Mouse (Mus musculus): ENCODE results near the gene Kcns1. TPM values are rescaled to one million over a fixed set of nuclear protein-coding genes. Genes with fewer than 3 reads are reported as not detected.

Kcns1 gene
- polyA plus RNA-seq, 1 experiment from 2014 or later: 1.1 TPM

GRCm38 (mm10) chr2:164137754-164138153, 33.2 kb downstream of the Kcns1 start:
- Histone ChIP-seq H3K9me3 (ENCODE audit: control insufficient read depth, low read length) (no peaks in the 10 kb centered on the region), H3K4me1 (ENCODE audit: control insufficient read depth, insufficient read depth, low read length) (peaks cover 9% of the 10 kb centered on the region; the same call in 1 of the 2 replicates), H3K4me2 (ENCODE audit: low read depth, low read length) (no peak overlapping the region), H3K4me3 (ENCODE audit: low read depth, low read length) (no peak overlapping the region), H3K36me3 (ENCODE audit: control insufficient read depth, insufficient read depth, low read length) (no peaks in the 10 kb centered on the region), H3K9ac (replicated peaks; ENCODE audit: low read depth, low read length) (no peak overlapping the region), H3K27me3 (ENCODE audit: control insufficient read depth, insufficient read depth, low read length) (no peaks in the 10 kb centered on the region), H3K27ac (ENCODE audit: low read depth, low read length) (no peak overlapping the region)
- WGBS: 56% methylated on average over 6 of the region's 6 CpGs
- ATAC-seq (ENCODE audit: low read depth): no peak

GRCm38 (mm10) chr2:164136393-164136792, 34.5 kb downstream of the Kcns1 start:
- Histone ChIP-seq H3K36me3 (ENCODE audit: control insufficient read depth, insufficient read depth, low read length) (no peaks in the 10 kb centered on the region), H3K4me2 (ENCODE audit: low read depth, low read length) (no peak overlapping the region), H3K27me3 (ENCODE audit: control insufficient read depth, insufficient read depth, low read length) (no peaks in the 10 kb centered on the region), H3K4me3 (ENCODE audit: low read depth, low read length) (no peak overlapping the region), H3K4me1 (ENCODE audit: control insufficient read depth, insufficient read depth, low read length) (0 out of 2 replicates have a peak, but pooled peaks cover 2% of the 10 kb centered on the region), H3K27ac (ENCODE audit: low read depth, low read length) (no peak overlapping the region), H3K9ac (replicated peaks; ENCODE audit: low read depth, low read length) (no peak overlapping the region), H3K9me3 (ENCODE audit: control insufficient read depth, low read length) (no peaks in the 10 kb centered on the region)
- 31% methylated on average over 2 of the region's 2 CpGs for WGBS
- ATAC-seq (ENCODE audit: low read depth): no peak

GRCm38 (mm10) chr2:164135367-164135766, 35.5 kb downstream of the Kcns1 start:
- Histone ChIP-seq H3K4me1 (ENCODE audit: control insufficient read depth, insufficient read depth, low read length) (0 out of 2 replicates have a peak, but pooled peaks cover 2% of the 10 kb centered on the region), H3K4me3 (ENCODE audit: low read depth, low read length) (no peak overlapping the region), H3K36me3 (ENCODE audit: control insufficient read depth, insufficient read depth, low read length) (0 out of 2 replicates have a peak, but pooled peaks cover 3% of the 10 kb centered on the region), H3K9me3 (ENCODE audit: control insufficient read depth, low read length) (no peaks in the 10 kb centered on the region), H3K9ac (replicated peaks; ENCODE audit: low read depth, low read length) (no peak overlapping the region), H3K27ac (ENCODE audit: low read depth, low read length) (no peak overlapping the region), H3K27me3 (ENCODE audit: control insufficient read depth, insufficient read depth, low read length) (no peaks in the 10 kb centered on the region), H3K4me2 (ENCODE audit: low read depth, low read length) (no peak overlapping the region)
- no peak for ATAC-seq (ENCODE audit: low read depth)
- WGBS: 61% methylated on average over 1 of the region's 1 CpGs

- H3K36me3 ChIP-seq (ENCODE audit: control insufficient read depth, insufficient read depth, low read length): 0 out of 2 replicates have a peak, but pooled peaks cover 3% of the 10 kb centered on the region
- H3K4me1 ChIP-seq (ENCODE audit: control insufficient read depth, insufficient read depth, low read length): 0 out of 2 replicates have a peak, but pooled peaks cover 2% of the 10 kb centered on the region
- H3K27me3 ChIP-seq (ENCODE audit: control insufficient read depth, insufficient read depth, low read length): no peaks in the 10 kb centered on the region
- no peak overlapping the region for H3K4me3 ChIP-seq (ENCODE audit: low read depth, low read length)
- no peak; the same call in 1 of the 2 replicates for ATAC-seq (ENCODE audit: low read depth)
- H3K4me2 ChIP-seq (ENCODE audit: low read depth, low read length): no peak overlapping the region
- no peaks in the 10 kb centered on the region for H3K9me3 ChIP-seq (ENCODE audit: control insufficient read depth, low read length)
- no peak overlapping the region for H3K9ac ChIP-seq (replicated peaks; ENCODE audit: low read depth, low read length)
- no peak overlapping the region for H3K27ac ChIP-seq (ENCODE audit: low read depth, low read length)
- whole genome bisulfite sequencing: 65% methylated on average over 6 of the region's 6 CpGs
Observed at GRCm38 (mm10) chr2:164134563-164134962, 36.4 kb downstream of the Kcns1 start.

- H3K9me3 ChIP-seq (ENCODE audit: control insufficient read depth, low read length): no peaks in the 10 kb centered on the region
- H3K4me3 ChIP-seq (ENCODE audit: low read depth, low read length): no peak overlapping the region
- no peak overlapping the region for H3K4me2 ChIP-seq (ENCODE audit: low read depth, low read length)
- H3K27me3 ChIP-seq (ENCODE audit: control insufficient read depth, insufficient read depth, low read length): no peaks in the 10 kb centered on the region
- 96% methylated on average over 1 of the region's 1 CpGs for WGBS
- 0 out of 2 replicates have a peak, but pooled peaks cover 3% of the 10 kb centered on the region for H3K36me3 ChIP-seq (ENCODE audit: control insufficient read depth, insufficient read depth, low read length)
- no peak overlapping the region for H3K27ac ChIP-seq (ENCODE audit: low read depth, low read length)
- ATAC-seq (ENCODE audit: low read depth): no peak
- no peaks in the 10 kb centered on the region for H3K4me1 ChIP-seq (ENCODE audit: control insufficient read depth, insufficient read depth, low read length)
- no peak overlapping the region for H3K9ac ChIP-seq (replicated peaks; ENCODE audit: low read depth, low read length)
Observed at GRCm38 (mm10) chr2:164131586-164131985, 39.3 kb downstream of the Kcns1 start.

- Histone ChIP-seq H3K4me3 (ENCODE audit: low read depth, low read length) (no peak overlapping the region), H3K9me3 (ENCODE audit: control insufficient read depth, low read length) (no peaks in the 10 kb centered on the region), H3K9ac (replicated peaks; ENCODE audit: low read depth, low read length) (no peak overlapping the region), H3K27me3 (ENCODE audit: control insufficient read depth, insufficient read depth, low read length) (no peaks in the 10 kb centered on the region), H3K4me1 (ENCODE audit: control insufficient read depth, insufficient read depth, low read length) (no peaks in the 10 kb centered on the region), H3K27ac (ENCODE audit: low read depth, low read length) (no peak overlapping the region), H3K36me3 (ENCODE audit: control insufficient read depth, insufficient read depth, low read length) (0 out of 2 replicates have a peak, but pooled peaks cover 3% of the 10 kb centered on the region), H3K4me2 (ENCODE audit: low read depth, low read length) (no peak overlapping the region)
- 81% methylated on average over 12 of the region's 12 CpGs for WGBS
- ATAC-seq (ENCODE audit: low read depth): no peak
Observed at GRCm38 (mm10) chr2:164128576-164129411, 42.1 kb downstream of the Kcns1 start.

- WGBS: 98% methylated on average over 2 of the region's 2 CpGs
- Histone ChIP-seq H3K36me3 (ENCODE audit: control insufficient read depth, insufficient read depth, low read length) (0 out of 2 replicates have a peak, but pooled peaks cover 3% of the 10 kb centered on the region), H3K4me3 (ENCODE audit: low read depth, low read length) (no peak overlapping the region), H3K9ac (replicated peaks; ENCODE audit: low read depth, low read length) (no peak overlapping the region), H3K4me1 (ENCODE audit: control insufficient read depth, insufficient read depth, low read length) (no peaks in the 10 kb centered on the region), H3K27ac (ENCODE audit: low read depth, low read length) (no peak overlapping the region), H3K9me3 (ENCODE audit: control insufficient read depth, low read length) (no peaks in the 10 kb centered on the region), H3K27me3 (ENCODE audit: control insufficient read depth, insufficient read depth, low read length) (no peaks in the 10 kb centered on the region), H3K4me2 (ENCODE audit: low read depth, low read length) (no peak overlapping the region)
- no peak for ATAC-seq (ENCODE audit: low read depth)
Observed at GRCm38 (mm10) chr2:164127297-164127696, 43.6 kb downstream of the Kcns1 start.

GRCm38 (mm10) chr2:164126533-164126955, 44.4 kb downstream of the Kcns1 start:
- WGBS: 82% methylated on average over 13 of the region's 13 CpGs
- no peaks in the 10 kb centered on the region for H3K9me3 ChIP-seq (ENCODE audit: control insufficient read depth, low read length)
- H3K4me1 ChIP-seq (ENCODE audit: control insufficient read depth, insufficient read depth, low read length): no peaks in the 10 kb centered on the region
- ATAC-seq (ENCODE audit: low read depth): no peak
- H3K9ac ChIP-seq (replicated peaks; ENCODE audit: low read depth, low read length): no peak overlapping the region
- no peak overlapping the region for H3K27ac ChIP-seq (ENCODE audit: low read depth, low read length)
- 0 out of 2 replicates have a peak, but pooled peaks cover 3% of the 10 kb centered on the region for H3K36me3 ChIP-seq (ENCODE audit: control insufficient read depth, insufficient read depth, low read length)
- no peak overlapping the region for H3K4me3 ChIP-seq (ENCODE audit: low read depth, low read length)
- no peak overlapping the region for H3K4me2 ChIP-seq (ENCODE audit: low read depth, low read length)
- H3K27me3 ChIP-seq (ENCODE audit: control insufficient read depth, insufficient read depth, low read length): no peaks in the 10 kb centered on the region

GRCm38 (mm10) chr2:164123169-164123766, 47.6 kb downstream of the Kcns1 start:
- no peak overlapping the region for H3K4me3 ChIP-seq (ENCODE audit: low read depth, low read length)
- no peak for ATAC-seq (ENCODE audit: low read depth)
- peaks cover 7% of the 10 kb centered on the region; the same call in 1 of the 2 replicates for H3K36me3 ChIP-seq (ENCODE audit: control insufficient read depth, insufficient read depth, low read length)
- whole genome bisulfite sequencing: 89% methylated on average over 5 of the region's 5 CpGs
- H3K4me1 ChIP-seq (ENCODE audit: control insufficient read depth, insufficient read depth, low read length): no peaks in the 10 kb centered on the region
- H3K4me2 ChIP-seq (ENCODE audit: low read depth, low read length): no peak overlapping the region
- H3K27ac ChIP-seq (ENCODE audit: low read depth, low read length): no peak overlapping the region
- H3K27me3 ChIP-seq (ENCODE audit: control insufficient read depth, insufficient read depth, low read length): no peaks in the 10 kb centered on the region
- no peak overlapping the region for H3K9ac ChIP-seq (replicated peaks; ENCODE audit: low read depth, low read length)
- H3K9me3 ChIP-seq (ENCODE audit: control insufficient read depth, low read length): no peaks in the 10 kb centered on the region

Measured in neural tube, embryonic 14.5 days (tissue).